Mouse (Mus musculus) stomach, embryonic 16.5 days (tissue): ENCODE results near the gene Erbb2. TPM values are rescaled to one million over a fixed set of nuclear protein-coding genes. Genes with fewer than 3 reads are reported as not detected.

Experiments
- ATAC-seq: fragments of 200-750 bp; cut with Nextera tagmentation; 2 replicates; pipeline ENCODE4 v1.8.0; 2017; ENCODE audit warnings: moderate number of reproducible peaks, moderate TSS enrichment; ENCODE audit not compliant: insufficient read depth, low FRiP score
- H3K27ac ChIP-seq: fragments of 300-500 bp; sonication (generic); 2 replicates; pipeline ENCODE4 v1.5.1; 2014; ENCODE audit warnings: low read length
- H3K27me3 ChIP-seq: fragments of 300-500 bp; sonication (generic); 2 replicates; pipeline ENCODE4 v1.6.1; 2014; ENCODE audit warnings: low read length, control low read depth, mixed read lengths; ENCODE audit not compliant: control insufficient read depth, insufficient read depth
- H3K36me3 ChIP-seq: fragments of 300-500 bp; sonication (generic); 2 replicates; pipeline ENCODE4 v1.6.1; 2014; ENCODE audit warnings: low read length; ENCODE audit not compliant: control insufficient read depth, insufficient read depth
- H3K4me1 ChIP-seq: fragments of 300-500 bp; sonication (generic); 2 replicates; pipeline ENCODE4 v1.6.1; 2014; ENCODE audit warnings: low read length, control low read depth, mixed read lengths; ENCODE audit not compliant: control insufficient read depth, insufficient read depth
- H3K4me2 ChIP-seq: fragments of 300-500 bp; sonication (generic); 2 replicates; pipeline ENCODE4 v1.6.1; 2014; ENCODE audit warnings: low read depth, low read length, mixed read lengths
- H3K4me3 ChIP-seq: fragments of 300-500 bp; sonication (generic); replicated peaks from 2 replicates; pipeline ENCODE4 v1.5.1; 2014; ENCODE audit warnings: mild to moderate bottlenecking, low read length
- H3K9ac ChIP-seq: fragments of 300-500 bp; sonication (generic); 2 replicates; pipeline ENCODE4 v1.6.1; 2014; ENCODE audit warnings: low read length
- H3K9me3 ChIP-seq: fragments of 300-500 bp; sonication (generic); replicated peaks from 2 replicates; pipeline ENCODE4 v1.6.1; 2016; ENCODE audit warnings: low read length, control low read depth; ENCODE audit not compliant: control insufficient read depth
- WGBS: fragments of 180-500 bp; shearing (Covaris S2); extraction: QIAGEN DNeasy Blood & Tissue Kit; methylation state at CpG from one replicate; pipeline ENCODE4 v1.1.7; 2014; 5-methylcytosine and 5-hydroxymethylcytosine counted together
- polyA plus RNA-seq: library from polyadenylated mRNA; unstranded; fragments of >200 nt; fragmentation: Nextera tagmentation; extraction: Ambion mirVana; gene quantifications from 2 replicates; pipeline ENCODE4 v1.2.1, GENCODE M21; 2015

Erbb2 gene
- polyA plus RNA-seq, 1 experiment from 2014 or later: 52.1 TPM

- no peak overlapping the region for H3K27ac ChIP-seq
- H3K4me1 ChIP-seq: peaks cover 34% of the 10 kb centered on the region
- H3K4me2 ChIP-seq: no peak overlapping the region
- no peak for ATAC-seq
- no peak overlapping the region for H3K4me3 ChIP-seq
- H3K27me3 ChIP-seq: peaks cover 27% of the 10 kb centered on the region
- H3K36me3 ChIP-seq: no peaks in the 10 kb centered on the region
- H3K9ac ChIP-seq: peak overlapping the region; percentile 11; the same call in 1 of the 2 replicates
- 74% methylated on average over 12 of the region's 12 CpGs for WGBS
- H3K9me3 ChIP-seq: no peaks in the 10 kb centered on the region
These were observed 22.1 kb upstream of the Erbb2 start for GRCm38 (mm10) chr11:98390141-98390540.

DNA sequence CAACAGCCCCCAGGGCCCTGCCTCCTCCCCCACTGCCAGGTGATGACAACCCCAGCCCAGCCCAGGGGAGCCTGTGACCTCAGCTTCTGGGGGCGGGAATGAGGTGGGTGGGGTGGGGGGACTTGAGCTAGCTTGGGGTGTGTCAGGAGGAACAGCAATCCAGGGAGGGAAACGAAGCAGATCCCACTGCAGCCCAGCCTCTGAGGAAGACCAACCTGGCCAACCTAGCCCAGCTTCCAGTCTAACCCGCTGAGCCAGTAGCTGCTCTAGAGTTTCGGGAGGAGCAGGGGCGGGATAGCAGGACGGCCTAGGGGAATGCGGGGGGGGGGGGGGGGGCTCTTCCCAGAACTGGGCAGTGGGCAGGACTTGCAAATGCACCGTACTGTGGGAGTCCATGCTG is 20.2 kb upstream of the Erbb2 start:
- WGBS: 10% methylated on average over 6 of the region's 8 CpGs

DNA sequence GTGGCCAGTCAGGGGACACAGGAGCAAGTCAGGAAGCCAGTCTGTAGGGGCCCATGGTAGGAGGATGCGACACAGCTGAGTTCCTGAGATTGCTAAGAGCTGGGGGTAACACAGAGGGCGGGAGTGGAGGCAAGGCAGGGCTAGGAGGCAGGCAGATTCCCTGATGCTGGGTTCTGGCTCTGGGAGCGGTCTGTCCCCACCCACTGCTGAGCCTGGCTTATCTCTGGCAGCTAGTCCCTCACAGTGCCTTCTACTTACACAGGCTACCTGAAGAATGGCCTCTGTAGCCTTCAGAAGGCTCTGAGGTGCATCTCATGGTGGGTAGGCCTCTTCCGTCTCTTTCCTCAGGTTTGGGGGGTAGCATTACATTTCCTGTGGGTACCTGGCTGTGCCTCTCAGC is 19.6 kb upstream of the Erbb2 start:
- ATAC-seq: peak; percentile 26; the same call in 1 of the 2 replicates
- H3K4me2 ChIP-seq: peak overlapping the region; percentile 27; the same call in 1 of the 2 replicates
- H3K9ac ChIP-seq: peak overlapping the region; percentile 54; the same call in 1 of the 2 replicates
- H3K9me3 ChIP-seq: no peaks in the 10 kb centered on the region
- H3K4me3 ChIP-seq: no peak overlapping the region
- 42% methylated on average over 4 of the region's 4 CpGs for WGBS
- H3K4me1 ChIP-seq: peaks cover 36% of the 10 kb centered on the region
- H3K36me3 ChIP-seq: no peaks in the 10 kb centered on the region
- peaks cover 6% of the 10 kb centered on the region; the same call in 1 of the 2 replicates for H3K27me3 ChIP-seq
- H3K27ac ChIP-seq: peak overlapping the region; percentile 93

More for the DNA sequence above, 20.2 kb upstream of the Erbb2 start:
- Histone ChIP-seq H3K4me3 (no peak overlapping the region), H3K36me3 (no peaks in the 10 kb centered on the region), H3K4me2 (peak overlapping the region; percentile 27; the same call in 1 of the 2 replicates), H3K27me3 (peaks cover 12% of the 10 kb centered on the region; the same call in 1 of the 2 replicates), H3K9me3 (no peaks in the 10 kb centered on the region), H3K9ac (peak overlapping the region; percentile 39; the same call in 1 of the 2 replicates), H3K4me1 (peaks cover 36% of the 10 kb centered on the region), H3K27ac (peak overlapping the region; percentile 93)
- peak; percentile 21; the same call in 1 of the 2 replicates for ATAC-seq

DNA sequence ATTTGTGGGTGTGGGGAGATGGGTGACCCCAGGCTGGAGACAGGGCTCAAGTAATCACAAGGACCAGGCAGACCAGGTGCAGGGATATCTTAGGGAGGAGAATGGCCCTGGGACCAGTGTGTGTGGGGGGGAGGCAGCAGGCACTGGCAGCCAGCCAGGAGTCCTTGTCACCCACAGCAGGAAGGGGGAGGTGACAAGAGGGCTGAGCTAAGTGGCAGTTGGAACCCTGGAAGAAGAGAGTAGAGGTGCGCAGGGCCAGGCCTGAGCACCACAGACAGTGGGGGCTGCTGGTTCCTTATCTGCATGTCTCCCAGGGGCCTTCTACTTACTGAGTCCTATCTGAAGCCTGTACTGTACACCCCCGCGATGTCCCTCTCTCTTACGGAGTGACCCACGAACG is 19.0 kb upstream of the Erbb2 start:
- 60% methylated on average over 6 of the region's 6 CpGs for WGBS
- Histone ChIP-seq H3K9me3 (no peaks in the 10 kb centered on the region), H3K4me2 (no peak overlapping the region), H3K4me3 (no peak overlapping the region), H3K27ac (peak overlapping the region; percentile 93), H3K27me3 (peaks cover 4% of the 10 kb centered on the region; the same call in 1 of the 2 replicates), H3K36me3 (no peaks in the 10 kb centered on the region), H3K4me1 (peaks cover 36% of the 10 kb centered on the region), H3K9ac (peak overlapping the region; percentile 48)
- peak; percentile 72; the same call in 1 of the 2 replicates for ATAC-seq

- H3K4me3 ChIP-seq: no peak overlapping the region
- H3K27me3 ChIP-seq: no peaks in the 10 kb centered on the region; the same call in 1 of the 2 replicates
- H3K4me1 ChIP-seq: peaks cover 36% of the 10 kb centered on the region
- H3K9me3 ChIP-seq: no peaks in the 10 kb centered on the region
- H3K9ac ChIP-seq: 0 out of 2 replicates have a peak overlapping the region, but pooled peaks have one; percentile 48
- peak overlapping the region; percentile 93 for H3K27ac ChIP-seq
- no peak overlapping the region for H3K4me2 ChIP-seq
- H3K36me3 ChIP-seq: no peaks in the 10 kb centered on the region
- WGBS: 33% methylated on average over 6 of the region's 6 CpGs
- no peak for ATAC-seq
These were observed 18.0 kb upstream of the Erbb2 start for GRCm38 (mm10) chr11:98394301-98394700.

DNA sequence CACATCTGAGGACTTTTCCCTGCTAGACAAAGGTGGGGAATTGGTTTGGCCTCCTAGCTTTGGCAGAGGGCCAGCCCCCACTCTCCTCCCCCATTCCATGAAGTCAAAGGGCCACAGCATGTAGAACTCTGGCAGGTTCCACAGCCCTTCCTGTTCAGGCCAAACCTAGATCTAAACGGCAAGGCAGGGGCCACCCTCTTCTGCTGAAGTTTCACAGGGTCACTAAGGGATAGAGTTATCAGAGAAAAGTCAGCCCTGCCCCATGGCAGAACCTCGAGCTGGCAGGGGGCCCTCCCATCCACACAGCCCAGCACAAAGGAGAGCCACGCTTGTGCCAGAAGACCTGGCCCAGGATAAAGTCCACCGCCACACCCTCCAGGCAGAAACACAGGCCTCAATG is 17.2 kb upstream of the Erbb2 start:
- Histone ChIP-seq H3K4me2 (no peak overlapping the region), H3K4me1 (peaks cover 42% of the 10 kb centered on the region)
- WGBS: 39% methylated on average over 4 of the region's 4 CpGs

DNA sequence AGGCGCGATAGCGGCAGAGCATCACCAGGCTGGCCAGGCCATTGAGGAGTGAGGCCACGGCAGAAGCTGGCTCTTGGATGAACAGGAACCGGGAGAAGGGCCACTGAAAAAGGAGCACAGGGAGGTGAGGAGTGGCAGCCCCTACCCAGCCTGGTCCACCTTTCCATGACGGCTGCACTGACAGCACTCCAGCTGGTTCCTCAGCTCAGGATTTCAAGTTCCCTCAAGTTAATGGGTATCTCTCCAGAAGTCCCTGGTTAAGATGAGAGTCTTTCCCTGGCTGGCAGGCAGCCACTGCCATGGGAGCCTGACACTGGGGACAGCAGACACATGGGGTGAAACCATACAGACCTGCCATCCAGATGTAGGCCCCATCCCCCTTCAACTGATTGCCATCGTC is 14.3 kb upstream of the Erbb2 start:
- no peak for ATAC-seq
- Histone ChIP-seq H3K36me3 (no peaks in the 10 kb centered on the region), H3K4me1 (peaks cover 33% of the 10 kb centered on the region), H3K27me3 (no peaks in the 10 kb centered on the region), H3K9ac (no peak overlapping the region), H3K4me3 (no peak overlapping the region), H3K9me3 (no peaks in the 10 kb centered on the region), H3K4me2 (no peak overlapping the region), H3K27ac (no peak overlapping the region)
- WGBS: 93% methylated on average over 7 of the region's 7 CpGs

More for the DNA sequence above, 17.2 kb upstream of the Erbb2 start:
- Histone ChIP-seq H3K9me3 (no peaks in the 10 kb centered on the region), H3K27me3 (no peaks in the 10 kb centered on the region; the same call in 1 of the 2 replicates), H3K27ac (peak overlapping the region; percentile 93), H3K36me3 (no peaks in the 10 kb centered on the region), H3K4me3 (no peak overlapping the region), H3K9ac (peak overlapping the region; percentile 7; the same call in 1 of the 2 replicates)
- ATAC-seq: peak; percentile 81

DNA sequence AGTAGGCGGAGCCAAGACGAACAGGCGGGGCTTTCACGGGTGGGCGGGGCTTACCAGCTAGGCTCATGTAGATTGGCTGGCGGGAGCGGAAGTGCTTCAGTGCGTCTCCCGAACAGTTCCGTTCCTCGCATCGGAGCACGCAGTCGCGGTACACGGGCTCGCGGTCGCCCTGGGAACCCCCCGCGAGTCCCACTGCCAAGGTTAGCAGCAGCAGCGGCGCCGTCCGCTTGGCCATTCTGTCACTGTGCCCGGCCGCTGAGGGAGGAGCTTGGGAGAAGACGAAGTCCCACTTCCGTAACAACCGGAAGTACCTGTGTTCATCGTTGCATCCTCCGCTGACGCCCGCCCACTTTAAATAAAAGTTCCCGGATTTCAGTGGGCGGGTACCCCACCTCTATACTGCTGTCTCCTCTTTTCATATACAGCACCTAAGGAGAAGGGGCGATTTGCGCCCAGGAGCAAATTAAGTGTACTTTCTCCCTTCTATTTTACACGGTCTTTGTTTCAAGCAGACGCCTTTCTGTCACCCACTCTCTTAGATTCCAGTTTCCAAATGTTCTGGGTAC is 12.0 kb upstream of the Erbb2 start, which contains the start of gene Pgap3:
Gene Pgap3, minus strand, starts transcription at position 330 of the 566 bp plus-strand sequence.
- under 1% methylated on average over 40 of the region's 40 CpGs for WGBS
- peak within 1 kb of the TSS; percentile 72 for H3K4me3 ChIP-seq
- H3K9me3 ChIP-seq: no peaks in the 10 kb centered on the region
- no peaks in the 10 kb centered on the region for H3K36me3 ChIP-seq
- H3K4me2 ChIP-seq: peak within 1 kb of the TSS; percentile 53
- peak within 1 kb of the TSS; percentile 97 for H3K27ac ChIP-seq
- H3K9ac ChIP-seq: peak within 1 kb of the TSS; percentile 86
- H3K4me1 ChIP-seq: peaks cover 13% of the 10 kb centered on the region
- peak; percentile 87 for ATAC-seq
- H3K27me3 ChIP-seq: no peaks in the 10 kb centered on the region

GRCm38 (mm10) chr11:98400816-98401215 is 11.5 kb upstream of the Erbb2 start:
- peak overlapping the region; percentile 72 for H3K4me3 ChIP-seq
- 55% methylated on average over 3 of the region's 3 CpGs for WGBS
- ATAC-seq: no peak

More at GRCm38 (mm10) chr11:98400816-98401215, 11.5 kb upstream of the Erbb2 start:
- Histone ChIP-seq H3K36me3 (no peaks in the 10 kb centered on the region), H3K9me3 (no peaks in the 10 kb centered on the region), H3K4me2 (peak overlapping the region; percentile 53), H3K4me1 (peaks cover 13% of the 10 kb centered on the region), H3K9ac (peak overlapping the region; percentile 86), H3K27ac (peak overlapping the region; percentile 97), H3K27me3 (no peaks in the 10 kb centered on the region)
